Mouse (Mus musculus): ENCODE results near the gene Slc35e2. TPM values are rescaled to one million over a fixed set of nuclear protein-coding genes. Genes with fewer than 3 reads are reported as not detected.

Slc35e2 gene
- total RNA-seq, 2 experiments from 2014 or later, result 49.6 to 52.6 TPM

- intact Hi-C loops (cut with DNase I), result loop anchor here (10.0 kb wide), 1 partner anchor 209 kb away; the partner anchor contains the start of gene Prkcz
Observed at GRCm38 (mm10) chr4:155573876-155574275, 27.3 kb upstream of the Slc35e2 start.

GRCm38 (mm10) chr4:155574931-155575330, 26.3 kb upstream of the Slc35e2 start:
- intact Hi-C loops (cut with DNase I), result loop anchor here (10.0 kb wide), 1 partner anchor 210 kb away; the partner anchor contains the start of gene Prkcz

More at GRCm38 (mm10) chr4:155573876-155574275, 27.3 kb upstream of the Slc35e2 start:
- DNase-seq (ENCODE audit: low spot score in 2 of 2), result no peak

GRCm38 (mm10) chr4:155575521-155575920, 25.7 kb upstream of the Slc35e2 start:
- no peak for DNase-seq (ENCODE audit: low spot score in 2 of 2)
- intact Hi-C loops (cut with DNase I), result loop anchor here (10.0 kb wide), 1 partner anchor 211 kb away; the partner anchor contains the start of gene Prkcz

More at GRCm38 (mm10) chr4:155574931-155575330, 26.3 kb upstream of the Slc35e2 start:
- no peak for DNase-seq (ENCODE audit: low spot score in 2 of 2)

- intact Hi-C loops (cut with DNase I), result loop anchor here (10.0 kb wide), 1 partner anchor 212 kb away; the partner anchor contains the start of gene Prkcz
- no peak for DNase-seq (ENCODE audit: low spot score in 2 of 2)
Observed at GRCm38 (mm10) chr4:155577132-155577531, 24.1 kb upstream of the Slc35e2 start.

- no peak for DNase-seq (ENCODE audit: low spot score in 2 of 2)
- intact Hi-C loops (cut with DNase I), result loop anchor here (10.0 kb wide), 1 partner anchor 213 kb away; the partner anchor contains the start of gene Prkcz
Observed at GRCm38 (mm10) chr4:155577741-155578140, 23.5 kb upstream of the Slc35e2 start.

GRCm38 (mm10) chr4:155578336-155579125, 22.7 kb upstream of the Slc35e2 start:
- intact Hi-C loops (cut with DNase I), result loop anchor here (10.0 kb wide), 1 partner anchor 214 kb away; the partner anchor contains the start of gene Prkcz
- DNase-seq (ENCODE audit: low spot score in 2 of 2), result no peak

GRCm38 (mm10) chr4:155580420-155580819, 20.8 kb upstream of the Slc35e2 start:
- DNase-seq (ENCODE audit: low spot score in 2 of 2), result peak in 1 of 2 experiments; percentile 44
- intact Hi-C loops (cut with DNase I), result loop anchor here (2.0 kb wide), 1 partner anchor 100 kb away; no protein-coding TSS in a partner anchor

- DNase-seq (ENCODE audit: low spot score in 2 of 2), result no peak
- intact Hi-C loops (cut with DNase I), result no loop called here
Observed at GRCm38 (mm10) chr4:155582279-155582905, 18.8 kb upstream of the Slc35e2 start.

GRCm38 (mm10) chr4:155589356-155589755, 11.9 kb upstream of the Slc35e2 start:
- no peak for DNase-seq (ENCODE audit: low spot score in 2 of 2)
- intact Hi-C loops (cut with DNase I), result no loop called here

GRCm38 (mm10) chr4:155591012-155591719, 10.1 kb upstream of the Slc35e2 start:
- intact Hi-C loops (cut with DNase I), result no loop called here
- DNase-seq (ENCODE audit: low spot score in 2 of 2), result no peak

- intact Hi-C loops (cut with DNase I), result no loop called here
- no peak for DNase-seq (ENCODE audit: low spot score in 2 of 2)
Observed at GRCm38 (mm10) chr4:155593780-155594179, 7.4 kb upstream of the Slc35e2 start.

GRCm38 (mm10) chr4:155595777-155596176, 5.4 kb upstream of the Slc35e2 start:
- no peak for DNase-seq (ENCODE audit: low spot score in 2 of 2)
- intact Hi-C loops (cut with DNase I), result no loop called here

- DNase-seq (ENCODE audit: low spot score in 2 of 2), result no peak
- intact Hi-C loops (cut with DNase I), result no loop called here
Observed at GRCm38 (mm10) chr4:155596606-155597005, 4.6 kb upstream of the Slc35e2 start.

GRCm38 (mm10) chr4:155598536-155598935, 2.7 kb upstream of the Slc35e2 start:
- DNase-seq (ENCODE audit: low spot score in 2 of 2), result no peak
- intact Hi-C loops (cut with DNase I), result no loop called here

GRCm38 (mm10) chr4:155599901-155600825, 1.1 kb upstream of the Slc35e2 start:
- no peak for DNase-seq (ENCODE audit: low spot score in 2 of 2)
- intact Hi-C loops (cut with DNase I), result no loop called here

GRCm38 (mm10) chr4:155601997-155602456, 811 bp downstream of the Slc35e2 start:
- DNase-seq (ENCODE audit: low spot score in 2 of 2), result no peak
- intact Hi-C loops (cut with DNase I), result no loop called here

GRCm38 (mm10) chr4:155602753-155603152, 1.5 kb downstream of the Slc35e2 start:
- DNase-seq (ENCODE audit: low spot score in 2 of 2), result no peak
- intact Hi-C loops (cut with DNase I), result no loop called here

- no peak for DNase-seq (ENCODE audit: low spot score in 2 of 2)
- intact Hi-C loops (cut with DNase I), result no loop called here
Observed at GRCm38 (mm10) chr4:155603801-155604200, 2.6 kb downstream of the Slc35e2 start.

- intact Hi-C loops (cut with DNase I), result no loop called here
- DNase-seq (ENCODE audit: low spot score in 2 of 2), result no peak
Observed at GRCm38 (mm10) chr4:155605132-155605531, 3.9 kb downstream of the Slc35e2 start.

All from left cerebral cortex, postnatal 36 days (tissue).